Mouse (Mus musculus) B cell, adult 2 months (primary cell): ENCODE measurements around the gene Ddx5.
"Not testable (repeated sequence)": the region's sequence is repeated elsewhere in the genome, so short reads cannot be mapped to it uniquely, and the experiment has no call there.

Source experiments
- DNase-seq, 2 experiments: peaks; one replicate each; pipeline ENCODE4 v3.0.0; 2022

The Ddx5 gene

DNA sequence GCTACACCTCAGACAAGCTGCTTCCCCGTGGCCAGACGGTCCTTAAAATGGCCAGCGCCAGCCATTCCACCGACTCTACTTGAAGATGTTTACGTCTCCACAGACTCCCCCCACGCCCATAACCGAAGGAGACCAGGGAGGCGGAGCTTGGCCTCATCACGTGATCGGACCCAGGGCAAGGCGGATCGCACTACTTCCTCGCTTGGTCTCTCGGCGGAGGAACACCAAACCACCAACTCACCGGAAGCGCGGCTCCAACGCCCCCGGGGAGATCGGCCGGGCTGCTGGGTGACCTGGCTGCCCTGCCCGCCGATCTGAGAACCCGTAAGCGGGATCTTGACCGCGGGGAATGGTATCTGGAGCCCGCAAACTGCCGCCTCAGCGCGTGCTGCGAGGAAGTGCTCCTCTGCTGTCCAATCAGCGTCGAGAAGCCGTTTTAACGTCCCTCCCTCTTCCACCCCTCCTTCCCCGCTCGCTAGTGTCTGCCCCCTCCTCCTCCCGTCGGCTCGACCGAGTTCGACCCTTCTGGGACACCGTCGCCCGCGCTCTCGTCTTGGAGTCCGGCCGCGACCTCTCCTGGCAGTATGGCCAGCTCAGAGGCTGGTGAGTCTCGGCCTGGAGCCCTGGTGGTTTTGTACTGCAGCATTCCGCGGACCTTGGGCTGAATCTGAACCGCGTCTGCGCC is at the start of gene Ddx5, which contains the start of gene Cep95:
Ddx5 (minus strand) TSS at position 411 of the 685 bp plus-strand sequence.
Cep95 (plus strand) TSS at position 478 of the 685 bp plus-strand sequence.
- peak; percentile 98 for DNase-seq

DNA sequence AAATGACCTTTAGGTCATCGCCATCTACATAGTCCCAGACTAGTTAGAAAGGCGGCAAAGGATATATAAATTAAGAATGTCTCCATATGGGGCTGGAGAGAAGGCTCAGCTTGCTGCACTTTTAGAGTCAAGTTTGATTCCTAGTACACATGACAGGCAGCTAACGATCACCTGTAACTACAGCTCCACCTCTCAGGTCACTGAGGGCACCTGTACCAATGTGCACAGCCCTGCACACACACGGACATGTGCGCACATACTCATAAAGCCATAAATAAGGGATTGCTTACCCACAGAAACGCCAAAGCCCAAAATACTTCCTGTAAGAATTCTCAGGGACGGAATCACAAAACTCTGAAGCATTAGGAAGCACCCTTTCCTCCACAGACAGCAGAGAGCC is 39.1 kb upstream of the Ddx5 start:
- no peak for DNase-seq

- DNase-seq = no peak
These were observed 35.4 kb upstream of the Ddx5 start for GRCm38 (mm10) chr11:106824403-106824802.

DNA sequence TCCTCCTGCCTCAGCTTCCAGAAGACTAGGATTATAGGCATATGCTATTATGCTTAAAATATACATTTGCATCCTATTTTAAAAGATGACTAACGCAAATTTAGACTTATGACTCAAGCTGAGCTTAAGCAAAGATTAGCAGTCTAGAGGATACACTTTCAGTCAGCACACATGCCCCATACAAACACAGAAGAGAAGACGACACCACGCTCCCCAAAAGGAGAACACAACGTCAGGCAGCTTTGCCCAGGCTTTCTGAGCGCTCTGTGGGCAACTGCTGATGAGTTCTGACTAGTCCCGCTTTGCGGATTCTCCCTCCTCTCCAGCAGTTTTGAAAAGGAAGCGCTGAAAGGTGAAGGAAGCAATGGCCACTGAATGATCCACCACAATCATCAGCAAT is 34.8 kb upstream of the Ddx5 start:
- no peak for DNase-seq

DNA sequence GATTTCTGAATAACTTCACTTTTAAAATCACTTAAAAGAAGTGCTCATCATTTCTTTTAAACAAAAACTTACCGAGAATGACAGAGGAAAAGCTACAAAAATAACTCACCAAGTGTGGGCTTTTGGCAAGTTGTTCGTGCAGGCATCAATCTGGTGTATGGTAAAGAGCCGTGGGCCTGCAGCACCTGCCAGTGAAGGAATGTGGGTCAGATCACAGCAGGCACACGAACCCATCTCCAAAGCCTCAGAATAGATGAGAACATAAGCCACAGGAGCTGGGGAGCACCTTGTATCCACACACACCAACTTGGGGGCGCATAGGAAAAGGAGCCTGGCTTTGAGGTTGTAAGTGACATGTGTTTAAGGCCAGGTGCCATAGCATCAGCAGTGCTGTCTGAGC is 33.9 kb upstream of the Ddx5 start:
- DNase-seq = no peak

DNA sequence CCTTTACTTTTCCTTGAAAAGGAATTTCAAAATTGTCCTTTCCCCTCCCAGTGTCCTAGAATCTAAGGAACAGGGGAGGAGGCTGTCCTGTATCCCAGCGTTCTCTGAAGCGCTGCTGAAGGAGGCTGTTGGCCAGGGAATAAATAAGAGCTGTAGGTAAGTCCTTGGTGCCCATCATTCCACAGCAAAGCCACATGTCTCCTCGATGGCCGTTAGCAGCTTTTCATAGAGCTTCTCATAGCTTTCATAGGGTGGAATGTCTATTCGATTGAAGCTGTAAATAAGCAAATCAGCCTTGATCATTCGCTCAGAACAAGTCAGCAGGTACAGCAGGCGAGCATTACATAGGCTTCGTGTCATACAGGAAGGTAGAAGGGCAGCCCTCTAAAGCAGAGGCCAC is 33.5 kb upstream of the Ddx5 start:
- no peak for DNase-seq

GRCm38 (mm10) chr11:106821397-106821796 is 32.4 kb upstream of the Ddx5 start:
- no peak for DNase-seq

- DNase-seq = peak; percentile 43 to 50
These were observed 32.0 kb upstream of the Ddx5 start for GRCm38 (mm10) chr11:106820972-106821371.

DNA sequence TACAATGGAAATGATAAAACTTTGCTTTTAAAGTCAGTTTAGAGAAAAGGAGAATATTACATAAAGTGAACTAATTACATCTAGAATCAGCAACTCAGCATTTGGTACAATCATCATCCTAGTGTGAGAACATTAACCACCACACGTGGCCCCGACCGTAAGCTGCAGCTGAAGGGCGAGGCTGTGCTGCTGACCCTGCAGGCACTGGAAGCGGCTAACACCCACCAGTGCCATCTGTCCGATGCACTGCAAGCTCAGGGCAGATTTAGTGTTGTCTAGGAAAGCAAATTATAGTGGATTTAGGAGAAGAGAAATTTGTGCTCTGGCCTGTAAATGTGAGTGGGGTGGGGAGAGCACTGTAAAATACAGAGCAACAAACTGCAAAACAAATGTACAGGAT is 31.3 kb upstream of the Ddx5 start:
- DNase-seq = no peak

DNA sequence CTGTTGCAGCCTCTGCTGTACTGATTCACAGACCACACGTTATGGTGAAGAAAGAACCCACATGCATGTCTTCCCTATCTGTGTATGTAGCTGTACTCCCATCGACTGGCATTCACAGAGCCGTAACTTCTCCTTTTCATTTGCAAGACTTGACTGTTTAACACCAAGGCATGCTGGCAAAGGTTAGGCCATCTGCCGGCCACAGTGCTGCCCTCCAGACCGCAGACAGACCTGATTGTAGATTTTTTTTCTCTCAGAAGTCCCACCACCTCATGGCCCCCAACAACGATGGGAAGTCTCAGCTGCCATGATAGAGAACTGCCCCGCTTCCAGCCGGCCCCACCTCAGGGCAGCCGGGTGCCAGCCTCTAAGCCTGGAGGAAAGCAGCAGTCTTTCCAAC is 30.6 kb upstream of the Ddx5 start:
- no peak for DNase-seq

- DNase-seq = no peak
These were observed 29.4 kb upstream of the Ddx5 start for GRCm38 (mm10) chr11:106818341-106818740.

GRCm38 (mm10) chr11:106817808-106818207 is 28.8 kb upstream of the Ddx5 start:
- no peak for DNase-seq

GRCm38 (mm10) chr11:106817156-106817555 is 28.2 kb upstream of the Ddx5 start:
- DNase-seq = no peak

DNA sequence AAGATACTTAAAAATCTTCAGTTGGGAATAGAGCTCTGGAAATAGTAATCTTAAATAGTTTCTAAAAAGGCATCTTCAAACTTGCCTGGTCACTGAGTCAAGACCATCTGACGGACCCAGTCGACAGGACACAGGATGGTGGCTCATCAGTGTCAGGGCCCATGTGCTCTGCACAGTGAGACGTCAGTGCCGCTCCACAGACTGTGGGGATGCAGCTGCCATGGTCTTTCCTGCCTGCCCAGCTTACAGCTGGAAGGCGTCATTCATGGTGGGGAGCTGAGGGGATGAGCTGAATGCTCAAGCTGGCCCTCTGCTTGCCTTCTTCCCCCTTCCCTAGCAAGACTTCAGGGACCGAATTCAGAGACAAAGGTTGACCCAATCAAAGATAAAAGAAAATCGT is 27.3 kb upstream of the Ddx5 start:
- DNase-seq = no peak

- DNase-seq = no peak
These were observed 26.8 kb upstream of the Ddx5 start for GRCm38 (mm10) chr11:106815761-106816160.

- DNase-seq = no peak
These were observed 26.3 kb upstream of the Ddx5 start for GRCm38 (mm10) chr11:106815331-106815730.

- DNase-seq = no peak
These were observed 25.8 kb upstream of the Ddx5 start for GRCm38 (mm10) chr11:106814601-106815320.

DNA sequence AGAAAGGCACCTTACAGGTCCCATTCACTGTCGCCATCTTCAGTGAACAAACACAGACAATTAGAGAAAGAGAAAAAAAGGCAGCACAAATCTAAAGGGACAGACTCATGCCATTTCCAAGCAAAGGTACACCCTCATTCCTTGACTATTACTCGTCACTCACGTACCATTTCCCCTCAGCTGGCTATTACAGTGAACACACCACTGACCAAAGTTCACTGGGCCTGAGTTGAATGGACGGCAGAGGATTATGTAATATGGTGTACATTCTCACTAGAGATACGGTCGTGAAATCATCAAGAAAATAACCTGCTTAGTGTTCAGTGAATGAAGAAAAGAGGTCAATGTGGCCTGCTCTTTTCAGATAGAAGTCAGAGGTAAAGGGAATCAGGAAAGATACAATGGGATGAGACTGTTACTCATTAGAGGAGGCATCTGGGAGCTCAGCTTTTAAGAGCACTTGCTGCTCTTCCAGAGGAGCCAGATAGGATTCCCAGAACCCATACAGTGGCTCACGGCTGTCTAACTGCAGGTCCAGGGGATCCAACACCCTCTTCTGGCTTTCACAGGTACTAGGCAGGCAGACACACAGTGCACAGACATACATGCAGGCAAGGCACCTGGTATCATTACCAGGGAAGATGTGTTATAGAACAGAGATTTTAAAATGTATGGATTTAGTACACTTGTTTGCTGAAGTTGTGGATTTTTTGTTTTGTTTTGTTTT is 23.6 kb upstream of the Ddx5 start:
- no peak for DNase-seq

DNA sequence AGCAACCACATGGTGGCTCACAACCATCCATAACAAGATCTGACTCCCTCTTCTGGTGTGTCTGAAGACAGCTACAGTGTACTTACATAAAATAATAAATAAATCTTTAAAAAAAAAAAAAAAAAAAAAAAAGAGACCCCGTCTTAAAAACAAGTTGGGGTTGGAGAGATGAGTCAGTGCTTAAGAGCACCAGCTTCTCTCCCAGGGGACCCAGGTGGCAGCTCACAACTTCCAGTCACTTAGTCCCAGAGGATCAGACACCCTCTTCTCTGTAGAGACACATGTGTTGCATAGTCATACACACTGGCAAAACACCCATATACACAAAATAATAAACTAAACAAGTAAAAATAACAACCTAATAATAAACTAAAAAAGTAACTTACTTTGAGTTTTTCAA is 18.5 kb upstream of the Ddx5 start:
- not testable (repeated sequence) for DNase-seq

DNA sequence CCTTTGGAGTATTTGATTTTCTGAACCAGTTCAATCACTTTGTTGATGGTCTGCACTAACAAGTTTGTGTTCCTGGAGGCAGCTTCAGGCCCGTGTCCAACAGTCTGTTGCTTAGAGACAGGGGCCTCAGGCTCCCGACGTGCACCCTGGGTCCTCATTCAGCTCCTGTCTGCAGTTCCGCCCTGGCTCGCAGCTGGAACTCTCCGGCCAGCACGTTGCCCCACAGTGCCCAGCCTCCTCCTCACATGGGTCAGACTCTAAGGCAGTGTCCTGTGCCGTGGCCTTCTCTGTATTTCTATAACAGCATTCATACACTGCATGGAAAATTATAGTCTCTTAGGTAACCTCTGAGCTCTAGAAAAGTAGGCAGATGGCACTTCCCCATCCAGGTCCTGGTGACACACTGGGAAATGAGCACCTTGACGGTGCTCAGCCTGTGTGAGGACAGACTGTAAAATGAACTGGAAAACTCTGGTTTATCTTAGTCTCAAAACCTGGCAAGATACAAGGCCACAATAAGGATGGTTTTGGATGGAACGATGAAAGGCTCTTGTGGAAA is 13.2 kb upstream of the Ddx5 start:
- no peak for DNase-seq

DNA sequence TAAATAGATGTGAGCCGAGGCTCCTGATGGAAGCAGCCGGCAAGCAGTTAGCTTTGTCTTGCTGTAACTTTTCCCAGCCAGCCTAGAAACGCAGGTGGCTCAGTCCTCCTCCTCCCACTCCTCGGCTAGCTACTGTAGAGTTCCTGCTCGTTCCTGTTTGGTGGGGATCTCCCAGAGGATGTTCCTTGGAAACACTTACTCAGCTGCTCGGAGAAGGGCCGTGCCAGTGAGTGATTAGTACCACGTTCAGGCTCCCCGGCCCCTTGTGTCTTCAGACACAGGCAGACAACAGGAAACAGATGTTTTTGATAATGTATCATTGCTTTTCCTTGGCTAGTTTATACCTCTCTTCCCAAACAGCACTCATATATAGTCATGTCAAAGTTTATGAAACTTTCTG is 6.7 kb upstream of the Ddx5 start:
- DNase-seq = no peak

GRCm38 (mm10) chr11:106793846-106794245 is 4.9 kb upstream of the Ddx5 start:
- peak; percentile 31 to 44 for DNase-seq

GRCm38 (mm10) chr11:106789649-106790048 is 664 bp upstream of the Ddx5 start:
- DNase-seq = no peak
